Mouse (Mus musculus) lung, postnatal 0 days (tissue): Measurements from ENCODE around the gene Prr13. TPM values are rescaled to one million over a fixed set of nuclear protein-coding genes. Genes with fewer than 3 reads are reported as not detected.

Experiments
- ATAC-seq: fragments of 200-750 bp; cut with Nextera tagmentation; 2 replicates; pipeline ENCODE4 v1.8.0; 2017; ENCODE audit warnings: moderate library complexity
- DNase-seq: peaks from one replicate; pipeline ENCODE4 v3.0.0-alpha.2; 2016; ENCODE audit warnings: low spot score
- H3K27ac ChIP-seq: fragments of 300-500 bp; sonication (generic); 2 replicates; pipeline ENCODE4 v1.5.1; 2014; ENCODE audit warnings: antibody characterized with exemption, mild to moderate bottlenecking, low read length, mixed read lengths
- H3K27me3 ChIP-seq: fragments of 300-500 bp; sonication (generic); replicated peaks from 2 replicates; pipeline ENCODE4 v1.6.1; 2014; ENCODE audit warnings: low read length, mixed read lengths; ENCODE audit not compliant: insufficient read depth
- H3K36me3 ChIP-seq: fragments of 300-500 bp; sonication (generic); 2 replicates; pipeline ENCODE4 v1.6.1; 2014; ENCODE audit warnings: low read length, mixed read lengths; ENCODE audit not compliant: insufficient read depth
- H3K4me1 ChIP-seq: fragments of 300-500 bp; sonication (generic); 2 replicates; pipeline ENCODE4 v1.6.1; 2014; ENCODE audit warnings: antibody characterized with exemption, low read depth, low read length, mixed read lengths; ENCODE audit not compliant: insufficient read depth
- H3K4me2 ChIP-seq: fragments of 300-500 bp; sonication (generic); replicated peaks from 2 replicates; pipeline ENCODE4 v1.6.1; 2014; ENCODE audit warnings: low read depth, mild to moderate bottlenecking, low read length, moderate library complexity, mixed read lengths
- H3K4me3 ChIP-seq: fragments of 300-500 bp; sonication (generic); 2 replicates; pipeline ENCODE4 v1.5.1; 2014; ENCODE audit warnings: low read depth, low read length
- H3K9ac ChIP-seq: fragments of 300-500 bp; sonication (generic); replicated peaks from 2 replicates; pipeline ENCODE4 v1.6.1; 2014; ENCODE audit warnings: low read depth, mild to moderate bottlenecking
- H3K9me3 ChIP-seq: fragments of 300-500 bp; sonication (generic); 2 replicates; pipeline ENCODE4 v1.6.1; 2016; ENCODE audit warnings: low read length, mixed read lengths
- CTCF ChIP-seq: IDR thresholded peaks from 2 replicates; pipeline ENCODE4 v1.5.1; 2016; ENCODE audit warnings: antibody characterized with exemption, mild to moderate bottlenecking
- EP300 ChIP-seq: IDR thresholded peaks from 2 replicates; pipeline ENCODE4 v1.6.1; 2016; ENCODE audit warnings: antibody characterized with exemption, mild to moderate bottlenecking, control low read depth
- WGBS: fragments of 180-500 bp; shearing (Covaris S2); extraction: QIAGEN DNeasy Blood & Tissue Kit; methylation state at CpG from one replicate; pipeline ENCODE4 v1.1.7; 2014; 5-methylcytosine and 5-hydroxymethylcytosine counted together
- polyA plus RNA-seq: library from polyadenylated mRNA; unstranded; fragments of >200 nt; fragmentation: Nextera tagmentation; extraction: Ambion mirVana; gene quantifications from 2 replicates; pipeline ENCODE4 v1.2.1, GENCODE M21; 2015

Prr13 gene
- polyA plus RNA-seq: 110 and 128 TPM in 2 replicates

- H3K36me3 ChIP-seq: no peaks in the 10 kb centered on the region
- H3K9ac ChIP-seq: peak within 1 kb of the TSS; percentile 30; the same call in 1 of the 2 replicates
- peak within 1 kb of the TSS; percentile 51 for H3K4me2 ChIP-seq
- TF ChIP-seq EP300: 0 out of 2 replicates have a peak, but pooled peaks have one; percentile 41
- TF ChIP-seq CTCF: peak; percentile 79
- H3K27me3 ChIP-seq: no peaks in the 10 kb centered on the region
- H3K27ac ChIP-seq: peak within 1 kb of the TSS; percentile 57
- peak within 1 kb of the TSS; percentile 37 for H3K4me3 ChIP-seq
- H3K9me3 ChIP-seq: no peaks in the 10 kb centered on the region
- under 1% methylated on average over 19 of the region's 19 CpGs for WGBS
- no peaks in the 10 kb centered on the region for H3K4me1 ChIP-seq
- peak; percentile 94 for ATAC-seq
- peak; percentile 98 for DNase-seq
Observed at GRCm38 (mm10) chr15:102458904-102459317, at the start of gene Prr13. Prr13 (plus strand) TSS chr15:102459028.

- Histone ChIP-seq H3K4me1 (peaks cover 18% of the 10 kb centered on the region), H3K36me3 (peaks cover 16% of the 10 kb centered on the region; the same call in 1 of the 2 replicates), H3K9me3 (no peaks in the 10 kb centered on the region), H3K4me2 (no peak overlapping the region), H3K27me3 (no peaks in the 10 kb centered on the region), H3K9ac (no peak overlapping the region), H3K4me3 (no peak overlapping the region), H3K27ac (no peak overlapping the region)
- WGBS: 78% methylated on average over 3 of the region's 3 CpGs
- TF ChIP-seq CTCF (no peak), EP300 (no peak)
- DNase-seq: no peak
- ATAC-seq: no peak
Observed at GRCm38 (mm10) chr15:102409286-102409685, 49.5 kb upstream of the Prr13 start.

- 88% methylated on average over 1 of the region's 1 CpGs for WGBS
- Histone ChIP-seq H3K9me3 (no peaks in the 10 kb centered on the region), H3K4me2 (no peak overlapping the region), H3K9ac (no peak overlapping the region), H3K36me3 (peaks cover 16% of the 10 kb centered on the region; the same call in 1 of the 2 replicates), H3K27ac (no peak overlapping the region), H3K4me3 (no peak overlapping the region), H3K27me3 (no peaks in the 10 kb centered on the region), H3K4me1 (peaks cover 13% of the 10 kb centered on the region)
- DNase-seq: no peak
- TF ChIP-seq EP300 (no peak), CTCF (no peak)
- ATAC-seq: no peak
Observed at GRCm38 (mm10) chr15:102411077-102411476, 47.8 kb upstream of the Prr13 start.

- Histone ChIP-seq H3K27ac (no peak overlapping the region), H3K9me3 (no peaks in the 10 kb centered on the region), H3K36me3 (peaks cover 10% of the 10 kb centered on the region; the same call in 1 of the 2 replicates), H3K4me1 (peaks cover 11% of the 10 kb centered on the region), H3K27me3 (no peaks in the 10 kb centered on the region), H3K9ac (no peak overlapping the region), H3K4me2 (no peak overlapping the region), H3K4me3 (no peak overlapping the region)
- no peak for ATAC-seq
- TF ChIP-seq CTCF: no peak
- no peak for TF ChIP-seq EP300
- DNase-seq: no peak
Observed at GRCm38 (mm10) chr15:102413687-102414086, 45.1 kb upstream of the Prr13 start.

GRCm38 (mm10) chr15:102417524-102417923, 41.3 kb upstream of the Prr13 start:
- Histone ChIP-seq H3K4me2 (no peak overlapping the region), H3K36me3 (no peaks in the 10 kb centered on the region), H3K27ac (no peak overlapping the region), H3K9me3 (no peaks in the 10 kb centered on the region), H3K27me3 (no peaks in the 10 kb centered on the region), H3K9ac (no peak overlapping the region), H3K4me3 (no peak overlapping the region), H3K4me1 (no peaks in the 10 kb centered on the region)
- 89% methylated on average over 2 of the region's 2 CpGs for WGBS
- ATAC-seq (no peak), DNase-seq (no peak)
- TF ChIP-seq EP300 (no peak), CTCF (no peak)

GRCm38 (mm10) chr15:102420986-102421385, 37.8 kb upstream of the Prr13 start:
- Histone ChIP-seq H3K36me3 (no peaks in the 10 kb centered on the region), H3K4me3 (no peak overlapping the region), H3K9ac (no peak overlapping the region), H3K4me2 (no peak overlapping the region), H3K27me3 (no peaks in the 10 kb centered on the region), H3K27ac (no peak overlapping the region), H3K4me1 (no peaks in the 10 kb centered on the region), H3K9me3 (no peaks in the 10 kb centered on the region)
- 29% methylated on average over 1 of the region's 1 CpGs for WGBS
- TF ChIP-seq CTCF (no peak), EP300 (no peak)
- DNase-seq (no peak), ATAC-seq (no peak)

GRCm38 (mm10) chr15:102421437-102421836, 37.4 kb upstream of the Prr13 start:
- peak; percentile 87 for DNase-seq
- no peak for ATAC-seq
- no peaks in the 10 kb centered on the region for H3K27me3 ChIP-seq

More at GRCm38 (mm10) chr15:102421437-102421836, 37.4 kb upstream of the Prr13 start:
- WGBS: 51% methylated on average over 3 of the region's 3 CpGs
- TF ChIP-seq EP300 (no peak), CTCF (peak; percentile 74)
- no peak overlapping the region for H3K4me3 ChIP-seq
- no peaks in the 10 kb centered on the region for H3K36me3 ChIP-seq
- no peak overlapping the region for H3K9ac ChIP-seq
- H3K4me2 ChIP-seq: no peak overlapping the region
- H3K9me3 ChIP-seq: no peaks in the 10 kb centered on the region
- no peaks in the 10 kb centered on the region for H3K4me1 ChIP-seq
- no peak overlapping the region for H3K27ac ChIP-seq
